Mouse (Mus musculus): Measurements from ENCODE around the gene Olfr30. TPM values are rescaled to one million over a fixed set of nuclear protein-coding genes. Genes with fewer than 3 reads are reported as not detected.

The Olfr30 gene
- polyA plus RNA-seq, 1 experiment from 2014 or later: not detected

DNA sequence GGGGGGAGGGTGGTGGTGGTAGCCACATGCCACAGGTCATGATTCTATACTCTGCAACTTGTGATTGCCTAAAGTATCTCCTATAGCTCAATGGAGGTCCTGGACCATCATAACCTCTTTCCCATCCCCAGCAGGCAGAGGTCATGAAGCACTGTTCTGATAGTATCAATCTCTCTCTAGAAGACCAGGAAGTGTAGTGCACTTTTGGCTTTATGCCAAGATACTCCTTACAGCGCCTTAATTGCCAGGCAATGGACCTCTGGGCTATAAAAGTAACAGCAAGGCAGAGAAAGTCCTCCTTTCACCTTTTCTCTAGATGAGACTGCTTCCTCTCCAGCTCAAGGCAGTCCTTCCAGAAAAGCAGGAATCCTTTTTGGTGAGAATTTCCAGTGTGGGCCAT is 41.3 kb downstream of the Olfr30 start, which contains the start of gene 1810065E05Rik:
1810065E05Rik (plus strand) TSS at position 297 of the 400 bp plus-strand sequence.
- no peak for ATAC-seq (ENCODE audit: low FRiP score)
- Histone ChIP-seq H3K4me2 (replicated peaks) (no peak within 1 kb of the TSS), H3K36me3 (replicated peaks; ENCODE audit: control insufficient read depth, insufficient read depth) (no peaks in the 10 kb centered on the region), H3K9me3 (ENCODE audit: control insufficient read depth, low read length) (no peaks in the 10 kb centered on the region), H3K27me3 (ENCODE audit: control insufficient read depth, insufficient read depth, low read length) (no peaks in the 10 kb centered on the region), H3K9ac (no peak within 1 kb of the TSS), H3K4me1 (replicated peaks; ENCODE audit: control insufficient read depth, insufficient read depth, low read length) (no peaks in the 10 kb centered on the region), H3K27ac (no peak within 1 kb of the TSS), H3K4me3 (replicated peaks; ENCODE audit: low read length) (no peak within 1 kb of the TSS)
- no peak for DNase-seq (ENCODE audit: low spot score)
- 68% methylated on average over 1 of the region's 1 CpGs for WGBS

DNA sequence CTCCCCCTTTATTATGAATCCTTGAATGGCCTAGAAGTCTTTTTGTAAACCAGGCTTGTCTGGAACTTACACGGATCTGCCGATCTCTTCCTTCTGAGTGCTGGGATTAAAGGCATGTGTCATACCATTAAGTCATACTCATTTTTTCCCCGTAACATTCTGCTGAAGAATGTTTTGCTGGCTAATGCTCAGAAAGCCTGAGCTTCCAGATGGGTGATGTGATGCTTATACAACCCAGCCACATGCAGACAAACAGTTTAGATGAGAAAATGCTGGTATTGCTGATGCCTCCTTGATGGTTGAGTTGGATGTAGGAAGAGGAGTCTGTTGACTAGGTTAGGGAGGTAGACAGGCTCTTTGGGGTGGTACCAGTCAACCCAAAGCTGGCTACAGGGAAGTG is 43.7 kb downstream of the Olfr30 start:
- 78% methylated on average over 3 of the region's 3 CpGs for WGBS
- no peaks in the 10 kb centered on the region for H3K4me1 ChIP-seq (replicated peaks; ENCODE audit: control insufficient read depth, insufficient read depth, low read length)
- no peaks in the 10 kb centered on the region for H3K36me3 ChIP-seq (replicated peaks; ENCODE audit: control insufficient read depth, insufficient read depth)
- no peak for DNase-seq (ENCODE audit: low spot score)
- H3K27me3 ChIP-seq (ENCODE audit: control insufficient read depth, insufficient read depth, low read length): no peaks in the 10 kb centered on the region
- ATAC-seq (ENCODE audit: low FRiP score): no peak
- H3K4me2 ChIP-seq (replicated peaks): no peak overlapping the region
- no peaks in the 10 kb centered on the region for H3K9me3 ChIP-seq (ENCODE audit: control insufficient read depth, low read length)
- H3K4me3 ChIP-seq (replicated peaks; ENCODE audit: low read length): no peak overlapping the region
- H3K27ac ChIP-seq: no peak overlapping the region
- H3K9ac ChIP-seq: no peak overlapping the region

- Histone ChIP-seq H3K9ac (no peak overlapping the region), H3K27ac (no peak overlapping the region), H3K27me3 (ENCODE audit: control insufficient read depth, insufficient read depth, low read length) (no peaks in the 10 kb centered on the region), H3K9me3 (ENCODE audit: control insufficient read depth, low read length) (no peaks in the 10 kb centered on the region), H3K4me3 (replicated peaks; ENCODE audit: low read length) (no peak overlapping the region), H3K4me2 (replicated peaks) (no peak overlapping the region), H3K36me3 (replicated peaks; ENCODE audit: control insufficient read depth, insufficient read depth) (no peaks in the 10 kb centered on the region), H3K4me1 (replicated peaks; ENCODE audit: control insufficient read depth, insufficient read depth, low read length) (no peaks in the 10 kb centered on the region)
- DNase-seq (ENCODE audit: low spot score): no peak
- no peak for ATAC-seq (ENCODE audit: low FRiP score)
- WGBS: 71% methylated on average over 3 of the region's 3 CpGs
Measured at GRCm38 (mm10) chr11:58408066-58408465, 54.0 kb downstream of the Olfr30 start.

Other genes with a start within 250 kb of the Olfr30 start
- gene 4930438A08Rik, start 187.5 kb downstream of the Olfr30 start, polyA plus RNA-seq (2014; fragmentation: Nextera tagmentation; extraction: Ambion mirVana): not detected in 2 replicates
- gene Zfp692, start 155.2 kb downstream of the Olfr30 start, polyA plus RNA-seq (2014; fragmentation: Nextera tagmentation; extraction: Ambion mirVana): 13.5 and 16.2 TPM in 2 replicates
- 38.3 and 44.3 TPM in 2 replicates for gene Zfp672, start 131.9 kb downstream of the Olfr30 start, polyA plus RNA-seq (2014; fragmentation: Nextera tagmentation; extraction: Ambion mirVana)
- 34.3 and 36.5 TPM in 2 replicates for gene Sh3bp5l, start 131.5 kb downstream of the Olfr30 start, polyA plus RNA-seq (2014; fragmentation: Nextera tagmentation; extraction: Ambion mirVana)
- not detected in 2 replicates for gene Lypd8, start 83.2 kb downstream of the Olfr30 start, polyA plus RNA-seq (2014; fragmentation: Nextera tagmentation; extraction: Ambion mirVana)
- not detected in 2 replicates for gene 1810065E05Rik, start 41.2 kb downstream of the Olfr30 start, polyA plus RNA-seq (2014; fragmentation: Nextera tagmentation; extraction: Ambion mirVana)
- gene Gm12253, start 29.7 kb downstream of the Olfr30 start, polyA plus RNA-seq (2014; fragmentation: Nextera tagmentation; extraction: Ambion mirVana): not detected in 2 replicates
- gene Lypd9, start 9.3 kb downstream of the Olfr30 start, polyA plus RNA-seq (2014; fragmentation: Nextera tagmentation; extraction: Ambion mirVana): not detected in 2 replicates
- gene Olfr332, start 30.3 kb upstream of the Olfr30 start, polyA plus RNA-seq (2014; fragmentation: Nextera tagmentation; extraction: Ambion mirVana): not detected in 2 replicates
- gene Olfr331, start 40.3 kb upstream of the Olfr30 start, polyA plus RNA-seq (2014; fragmentation: Nextera tagmentation; extraction: Ambion mirVana): not detected in 2 replicates
- gene Olfr330, start 72.6 kb upstream of the Olfr30 start, polyA plus RNA-seq (2014; fragmentation: Nextera tagmentation; extraction: Ambion mirVana): not detected in 2 replicates
- gene Olfr329-ps, start 84.2 kb upstream of the Olfr30 start, polyA plus RNA-seq (2014; fragmentation: Nextera tagmentation; extraction: Ambion mirVana): 0.12 TPM in 1 of 2 replicates, not detected in the other
- gene Olfr328, start 93.4 kb upstream of the Olfr30 start, polyA plus RNA-seq (2014; fragmentation: Nextera tagmentation; extraction: Ambion mirVana): 0.12 TPM in 1 of 2 replicates, not detected in the other
- gene Olfr224, start 108.3 kb upstream of the Olfr30 start, polyA plus RNA-seq (2014; fragmentation: Nextera tagmentation; extraction: Ambion mirVana): not detected in 2 replicates
- not detected in 2 replicates for gene Olfr325, start 115.5 kb upstream of the Olfr30 start, polyA plus RNA-seq (2014; fragmentation: Nextera tagmentation; extraction: Ambion mirVana)
- gene Olfr324, start 132.8 kb upstream of the Olfr30 start, polyA plus RNA-seq (2014; fragmentation: Nextera tagmentation; extraction: Ambion mirVana): 0.25 TPM in 1 of 2 replicates, not detected in the other
- not detected in 2 replicates for gene 2210407C18Rik, start 153.8 kb upstream of the Olfr30 start, polyA plus RNA-seq (2014; fragmentation: Nextera tagmentation; extraction: Ambion mirVana)
- not detected in 2 replicates for gene Olfr323, start 168.2 kb upstream of the Olfr30 start, polyA plus RNA-seq (2014; fragmentation: Nextera tagmentation; extraction: Ambion mirVana)
- gene Trim58, start 178.2 kb upstream of the Olfr30 start, polyA plus RNA-seq (2014; fragmentation: Nextera tagmentation; extraction: Ambion mirVana): 0.20 TPM in 1 of 2 replicates, not detected in the other
- not detected in 2 replicates for gene Olfr322, start 196.5 kb upstream of the Olfr30 start, polyA plus RNA-seq (2014; fragmentation: Nextera tagmentation; extraction: Ambion mirVana)
- not detected in 2 replicates for gene Olfr320, start 218.8 kb upstream of the Olfr30 start, polyA plus RNA-seq (2014; fragmentation: Nextera tagmentation; extraction: Ambion mirVana)
- not detected in 2 replicates for gene Olfr319, start 236.9 kb upstream of the Olfr30 start, polyA plus RNA-seq (2014; fragmentation: Nextera tagmentation; extraction: Ambion mirVana)

Data from hindbrain, embryonic 14.5 days (tissue).